Mouse (Mus musculus) gonadal fat pad, adult 2 months (tissue): Measurements from ENCODE around the gene Dync1i2. TPM values are rescaled to one million over a fixed set of nuclear protein-coding genes. Genes with fewer than 3 reads are reported as not detected.

ENCODE experiments used
- DNase-seq: peaks from one replicate; pipeline ENCODE4 v3.0.0-alpha.2; 2012; ENCODE audit warnings: low read depth
- polyA plus RNA-seq: library from polyadenylated mRNA; depleted of rRNA; stranded (reverse); fragments of >200 nt; gene quantifications from 2 replicates; pipeline ENCODE4 v1.2.3, GENCODE M21; 2012; rRNA removed

Dync1i2 gene
- 27.5 and 32.5 TPM in 2 replicates for polyA plus RNA-seq

- peak; percentile 87 for DNase-seq
Measured at GRCm38 (mm10) chr2:71211591-71212359, at the start of gene Dync1i2. Gene Dync1i2 (plus strand): TSS chr2:71211706.

- no peak for DNase-seq
Measured at GRCm38 (mm10) chr2:71162831-71163621, 48.5 kb upstream of the Dync1i2 start.

DNA sequence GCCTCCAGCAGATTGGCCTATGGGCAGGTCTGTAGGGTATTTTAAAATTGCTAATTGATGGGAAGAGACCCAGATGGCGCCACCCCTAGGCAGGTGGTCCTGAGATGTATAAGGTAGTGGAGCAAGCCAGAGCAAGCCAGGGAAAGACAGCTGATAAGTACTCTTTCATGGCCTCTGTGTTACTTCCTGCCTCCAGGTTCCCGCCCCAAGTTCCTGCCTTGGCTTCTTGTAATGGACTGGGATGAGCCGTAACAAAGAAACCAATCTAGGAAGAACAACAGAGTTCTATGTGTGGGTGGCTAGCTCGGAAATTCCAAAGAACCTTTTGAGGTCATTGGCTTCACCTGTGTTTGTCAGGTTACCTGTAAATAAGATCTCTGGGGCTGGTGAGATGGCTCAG lies 44.3 kb upstream of the Dync1i2 start:
- no peak for DNase-seq

GRCm38 (mm10) chr2:71168461-71169021 lies 43.0 kb upstream of the Dync1i2 start:
- DNase-seq: no peak

- no peak for DNase-seq
Measured at GRCm38 (mm10) chr2:71173031-71173430, 38.5 kb upstream of the Dync1i2 start.

DNA sequence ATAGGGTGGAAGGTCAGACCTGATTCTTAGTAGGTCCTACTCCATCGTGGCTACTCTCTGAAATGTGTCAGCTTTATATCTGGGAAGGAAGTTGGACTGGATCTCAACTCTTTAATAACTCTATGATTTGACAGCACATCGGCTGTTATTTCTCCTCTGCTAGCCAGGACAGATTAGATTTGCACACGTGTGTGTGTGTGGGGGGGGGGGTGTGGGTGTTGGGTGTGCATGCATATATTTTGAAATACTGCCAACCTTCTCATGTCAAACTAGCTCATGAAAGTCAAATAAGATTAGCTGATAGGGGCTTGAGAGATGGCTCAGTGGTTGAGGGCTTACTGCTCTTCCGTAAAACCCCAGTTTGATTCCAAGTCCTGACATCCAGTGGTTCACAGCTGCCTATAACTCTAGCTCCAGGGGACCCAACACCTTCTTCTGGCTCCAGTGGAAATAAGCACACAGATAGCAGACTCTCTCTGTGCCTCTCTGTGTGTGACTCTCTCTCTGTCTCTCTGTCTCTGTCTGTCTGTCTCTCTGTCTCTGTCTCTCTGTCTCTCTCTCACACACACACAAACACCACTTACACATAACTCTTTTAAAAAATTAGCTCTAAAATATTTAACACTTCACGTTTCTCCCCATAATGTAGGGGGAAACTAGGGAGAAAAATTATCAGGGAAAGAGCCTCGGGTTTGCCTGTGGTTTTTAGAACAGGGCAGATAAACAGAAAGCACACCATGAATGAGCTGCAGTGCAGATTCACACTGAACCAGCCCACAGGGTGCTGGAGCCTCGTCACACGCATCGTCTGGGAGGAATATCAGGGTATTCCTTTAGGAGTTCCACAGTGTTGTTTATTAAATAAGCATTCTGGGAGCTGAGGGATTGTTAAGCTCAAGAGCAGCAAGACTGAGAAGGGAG lies 34.9 kb upstream of the Dync1i2 start:
- no peak for DNase-seq

DNA sequence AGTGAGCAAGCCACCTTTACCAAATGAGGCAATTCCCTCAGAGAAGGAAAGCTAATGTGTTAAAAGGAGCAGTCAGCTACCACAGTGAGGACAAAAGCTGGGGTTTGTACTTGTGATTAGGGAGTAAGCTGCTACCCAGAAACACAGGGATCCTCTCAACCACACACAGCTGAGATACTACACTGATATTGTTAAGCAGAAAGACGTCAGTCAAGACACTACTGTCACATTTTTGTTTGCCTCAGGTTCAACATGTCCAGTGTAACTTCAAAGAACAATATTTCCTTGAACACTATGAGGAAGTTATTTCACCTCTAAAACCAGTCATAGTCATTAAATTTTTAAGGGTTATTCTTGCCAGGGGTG lies 34.3 kb upstream of the Dync1i2 start:
- no peak for DNase-seq

DNA sequence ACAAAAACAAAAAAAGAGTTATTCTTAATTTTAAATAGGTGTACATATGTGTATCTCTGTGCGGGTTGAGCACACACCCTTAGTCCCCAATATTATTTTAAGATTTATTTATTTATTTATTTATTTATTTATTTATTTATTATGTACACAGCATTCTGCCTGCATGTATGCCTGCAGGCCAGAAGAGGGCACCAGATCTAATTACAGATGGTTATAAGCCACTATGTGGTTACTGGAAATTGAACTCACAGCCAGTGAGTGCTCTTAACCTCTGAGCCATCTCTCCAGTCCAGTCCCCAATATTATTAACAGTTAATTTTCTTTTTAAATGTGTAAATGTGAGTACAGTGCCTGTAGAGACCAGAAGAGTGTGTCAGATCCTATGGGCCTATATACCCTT lies 33.7 kb upstream of the Dync1i2 start:
- DNase-seq: no peak

- DNase-seq: no peak
Measured at GRCm38 (mm10) chr2:71179716-71180115, 31.8 kb upstream of the Dync1i2 start.

DNA sequence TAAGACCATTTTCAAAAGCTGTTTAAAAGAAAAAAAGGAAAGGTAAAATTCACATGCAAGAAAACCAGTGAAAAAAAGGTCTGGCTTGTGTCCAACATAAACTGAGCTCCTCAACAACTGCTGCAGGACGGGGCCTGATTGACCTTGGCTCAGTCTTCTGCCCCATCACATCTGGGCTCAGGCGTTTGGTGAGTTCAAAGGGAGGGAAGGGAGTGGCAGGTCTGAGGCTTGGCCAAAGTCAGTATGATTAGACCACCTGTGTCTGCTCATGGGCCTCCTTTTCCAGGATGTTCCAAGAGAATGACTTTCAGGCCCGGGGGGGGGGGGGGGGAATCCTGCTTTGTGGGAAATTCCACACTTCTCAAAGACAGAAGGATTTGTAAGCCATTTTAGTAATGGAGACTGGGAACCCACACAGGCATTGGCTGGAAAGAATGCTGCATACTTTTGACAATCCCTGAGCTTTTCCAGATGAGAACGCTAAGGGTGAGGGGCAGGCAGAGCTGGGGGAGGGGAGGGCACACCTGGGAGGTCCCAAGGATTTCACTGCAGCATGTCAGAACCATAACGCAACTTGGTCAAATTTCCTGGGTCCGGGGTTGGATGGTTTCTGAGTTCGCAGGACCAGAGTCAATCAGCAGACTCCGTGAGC lies 30.8 kb upstream of the Dync1i2 start:
- DNase-seq: no peak

DNA sequence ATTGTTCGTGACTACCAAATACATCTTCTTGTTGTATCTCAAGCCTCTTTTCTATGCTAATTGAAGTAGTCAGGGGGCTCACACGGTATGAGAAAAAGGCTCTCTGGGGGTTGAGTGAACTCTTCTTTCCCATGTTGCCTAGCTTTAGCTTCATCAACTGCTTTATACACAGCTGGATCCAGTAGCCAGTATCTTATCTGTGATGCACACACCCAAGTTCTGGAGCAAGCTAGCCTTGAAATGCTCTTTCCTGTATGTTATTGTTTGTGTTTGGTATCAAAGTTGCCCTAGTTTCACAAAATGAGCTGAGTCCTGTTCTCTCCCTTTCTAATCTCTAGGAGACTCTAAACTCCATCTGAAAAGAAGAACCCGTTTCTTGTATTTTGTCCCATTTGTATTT lies 23.6 kb upstream of the Dync1i2 start:
- DNase-seq: no peak

DNA sequence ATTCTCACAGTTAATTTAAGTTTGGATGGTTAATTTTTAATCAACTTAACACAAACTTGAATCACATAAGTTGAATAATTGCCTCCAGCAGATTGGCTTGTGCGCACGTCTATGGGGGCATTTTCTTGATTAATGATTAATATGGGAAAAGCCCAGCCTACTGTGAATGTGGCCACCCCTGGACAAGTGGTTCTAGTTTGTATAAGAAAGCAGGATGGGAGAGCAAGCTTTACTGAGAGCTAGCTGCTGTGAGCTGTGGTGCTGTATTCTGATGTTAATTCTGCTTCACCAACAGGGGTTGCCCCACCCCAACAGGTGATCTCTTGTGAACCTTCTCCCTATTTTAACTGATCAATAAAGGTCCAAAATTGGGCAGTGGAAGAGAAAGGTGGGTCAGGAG lies 22.6 kb upstream of the Dync1i2 start:
- no peak for DNase-seq

- DNase-seq: no peak
Measured at GRCm38 (mm10) chr2:71191391-71192194, 19.9 kb upstream of the Dync1i2 start.

DNA sequence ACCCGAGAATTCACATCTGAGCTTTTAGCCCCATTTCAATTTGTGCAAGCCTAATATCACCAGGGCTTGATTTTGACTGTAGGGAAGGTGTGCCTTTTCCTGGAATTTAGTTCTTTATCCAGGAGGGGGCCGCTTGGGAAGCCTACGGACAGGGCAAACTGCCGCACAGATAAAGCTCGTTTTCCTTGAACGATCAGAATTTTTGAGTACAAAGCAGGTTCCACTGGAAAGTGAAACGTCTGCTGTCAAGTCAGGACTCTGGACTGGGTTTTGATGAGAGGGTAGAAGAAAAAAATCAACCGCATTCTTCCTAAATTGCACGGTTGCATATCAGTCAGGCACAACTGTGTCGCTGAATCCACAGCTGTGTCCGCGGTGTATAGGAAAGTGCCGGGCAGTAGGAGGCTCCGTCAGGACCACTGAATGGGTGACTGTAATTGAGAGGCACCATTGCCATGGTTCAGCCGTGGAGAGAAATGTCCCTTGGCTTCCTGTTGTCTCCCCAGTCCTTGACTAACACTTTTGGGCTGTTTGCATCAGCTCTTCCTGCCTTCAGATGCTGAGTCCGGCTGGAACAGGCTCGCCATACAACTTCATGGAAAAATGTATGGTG lies 19.2 kb upstream of the Dync1i2 start:
- no peak for DNase-seq

GRCm38 (mm10) chr2:71194137-71194960 lies 17.2 kb upstream of the Dync1i2 start:
- DNase-seq: no peak

GRCm38 (mm10) chr2:71196947-71197346 lies 14.6 kb upstream of the Dync1i2 start:
- no peak for DNase-seq

GRCm38 (mm10) chr2:71198907-71199306 lies 12.6 kb upstream of the Dync1i2 start:
- no peak for DNase-seq

DNA sequence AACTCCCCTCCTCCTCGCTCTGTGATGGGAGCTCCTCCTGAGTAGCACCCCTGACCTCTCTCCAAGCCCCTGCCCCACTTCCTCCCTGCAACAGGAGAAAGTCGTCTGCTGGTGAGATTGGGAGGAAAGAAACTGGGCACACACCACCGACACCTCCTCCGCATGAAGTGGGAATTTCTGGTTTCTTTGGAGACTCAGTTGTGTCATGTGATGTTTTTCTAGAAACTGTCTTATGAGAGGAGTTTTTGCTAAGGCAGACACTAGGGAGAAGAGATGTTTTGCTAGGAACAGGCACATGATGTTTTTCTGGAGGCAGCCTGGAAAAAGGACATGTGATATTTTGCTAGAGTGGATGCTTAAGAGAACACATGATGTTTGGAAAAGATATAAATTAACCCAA lies 11.0 kb upstream of the Dync1i2 start:
- no peak for DNase-seq

GRCm38 (mm10) chr2:71201886-71202285 lies 9.6 kb upstream of the Dync1i2 start:
- DNase-seq: no peak
